Mouse (Mus musculus) megakaryocyte, embryonic 14.5 days (primary cell): ENCODE measurements around the gene Tex14.
"Not testable (repeated sequence)": the region's sequence is repeated elsewhere in the genome, so short reads cannot be mapped to it uniquely, and the experiment has no call there.

Experiments
- FLI1 ChIP-seq: IDR thresholded peaks from 2 replicates; pipeline ENCODE4 v1.6.1; 2012; ENCODE audit warnings: low read length, inconsistent platforms, mixed read lengths
- GATA1 ChIP-seq: IDR thresholded peaks from 3 replicates; pipeline ENCODE4 v1.6.1; 2012; ENCODE audit warnings: mixed read lengths, low read length, inconsistent platforms, borderline replicate concordance

DNA sequence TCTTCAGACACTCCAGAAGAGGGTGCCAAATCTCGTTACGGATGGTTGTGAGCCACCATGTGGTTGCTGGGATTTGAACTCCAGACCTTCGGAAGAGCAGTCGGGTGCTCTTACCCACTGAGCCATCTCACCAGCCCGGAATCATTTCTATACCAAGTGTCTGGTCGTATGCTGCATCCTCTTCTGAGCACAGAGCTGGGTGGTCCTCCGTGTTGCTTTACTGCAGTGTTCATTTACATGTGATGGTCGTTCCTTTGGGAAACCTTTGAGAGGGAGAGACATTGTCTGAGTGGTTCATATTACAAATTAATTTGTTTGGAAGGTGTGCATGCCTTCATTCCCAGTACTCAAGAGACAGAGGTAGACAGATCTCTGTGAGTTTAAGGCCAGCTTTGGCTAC is 47.9 kb downstream of the Tex14 start:
- TF ChIP-seq GATA1, FLI1: not testable (repeated sequence)
